ENCODE assay signal across 8 mouse cellular contexts in the genomic region with DNA sequence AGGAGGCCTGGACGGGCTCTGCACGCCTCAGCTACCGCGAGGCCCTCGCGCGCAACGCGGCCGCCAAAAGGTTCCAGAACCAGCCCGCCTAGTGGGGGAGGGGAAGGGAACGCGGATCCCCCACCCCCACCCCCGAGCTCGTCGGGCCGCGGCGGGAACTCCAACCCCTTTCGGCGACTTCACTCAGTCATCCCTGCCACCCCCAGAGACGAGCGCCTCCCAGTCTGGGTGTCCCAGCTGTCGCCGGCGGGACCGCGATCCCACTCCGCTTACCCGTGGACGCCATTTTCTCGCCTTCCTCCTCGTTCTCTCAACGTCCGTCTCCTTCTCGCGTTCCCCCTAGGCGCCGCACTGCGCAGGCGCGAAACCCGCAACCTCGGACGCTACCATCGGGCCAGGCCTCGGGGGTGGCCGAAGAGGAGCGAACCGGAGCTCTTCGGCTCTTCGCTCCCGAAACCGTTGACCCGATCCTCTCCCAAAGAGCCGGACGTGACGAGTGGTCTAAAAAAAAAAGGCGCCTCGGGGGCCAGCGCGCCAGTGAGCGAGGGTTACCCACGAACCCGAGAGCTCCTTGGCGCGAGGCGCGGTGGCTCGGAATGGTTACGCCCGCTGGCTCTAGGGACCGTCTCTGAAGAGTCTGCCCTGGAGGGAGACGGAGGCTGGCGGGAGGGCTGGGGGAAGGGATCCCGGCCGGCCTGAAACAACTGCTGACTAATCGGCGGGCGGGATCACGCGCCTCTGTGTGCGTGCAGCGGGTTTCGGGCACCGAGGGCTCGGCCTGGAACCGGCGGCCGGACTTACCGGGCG. TPM values are rescaled to one million over a fixed set of nuclear protein-coding genes. Genes with fewer than 3 reads are reported as not detected.
DNase-seq lines count a peak whose midpoint lies in the region; ATAC-seq lines count a peak whose summit lies in the region.

A gene (plus strand): TSS at position 191 of the 807 bp plus-strand sequence.
A gene (minus strand): TSS at position 531 of the 807 bp plus-strand sequence.

- H3K9me3 ChIP-seq in hindbrain, embryonic 11.5 days (ENCODE audit: control insufficient read depth, low read length): no peaks in the 10 kb centered on the region

- H3K4me2 ChIP-seq in hindbrain, embryonic 11.5 days (replicated peaks; ENCODE audit: low read depth, low read length): peak within 1 kb of the TSS; percentile 80

- peak within 1 kb of the TSS; percentile 95 for H3K27ac ChIP-seq in hindbrain, embryonic 11.5 days (ENCODE audit: low read depth, low read length)

- no peaks in the 10 kb centered on the region; the same call in none of the 2 replicates for H3K4me1 ChIP-seq in hindbrain, embryonic 11.5 days (replicated peaks; ENCODE audit: control insufficient read depth, insufficient read depth, low read length)

- peak; percentile 99 for DNase-seq in MN1 (ENCODE audit: low spot score)
- peak; percentile 97 for DNase-seq in cerebellum, adult 9-10 months
- DNase-seq in frontal cortex, adult 2 months (ENCODE audit: extremely low spot score in 1 of 2, low spot score in 1 of 2): peak; percentile 88 to 98
- DNase-seq in hindbrain, embryonic 11.5 days (ENCODE audit: low spot score): peak; percentile 98
- peak; percentile 99 to 100 for DNase-seq in layer of hippocampus, postnatal 10 days (ENCODE audit: low spot score in 2 of 2)
- DNase-seq in lung, postnatal 10 days: peak; percentile 98
- DNase-seq in ovary, postnatal 36 days (ENCODE audit: low spot score): peak; percentile 98
- peak; percentile 99 for DNase-seq in thymus, postnatal 25 days

- peak within 1 kb of the TSS; percentile 68 for H3K4me3 ChIP-seq in hindbrain, embryonic 11.5 days (ENCODE audit: low read depth, low read length)

- H3K9ac ChIP-seq in hindbrain, embryonic 11.5 days (ENCODE audit: low read depth, low read length): peak within 1 kb of the TSS; percentile 92

- under 1% methylated on average over 92 of the region's 92 CpGs for WGBS in hindbrain, embryonic 11.5 days

- no peaks in the 10 kb centered on the region for H3K27me3 ChIP-seq in hindbrain, embryonic 11.5 days (ENCODE audit: control insufficient read depth, insufficient read depth, low read length)

- ATAC-seq in hindbrain, embryonic 11.5 days (ENCODE audit: low FRiP score): peak; percentile 91

- no peaks in the 10 kb centered on the region for H3K36me3 ChIP-seq in hindbrain, embryonic 11.5 days (ENCODE audit: control insufficient read depth, insufficient read depth, low read length)

RNA-seq across cellular contexts. Expression of the first gene that starts in this region (rescaled TPM):
- polyA plus RNA-seq in frontal cortex, adult 2 months (2012; rRNA removed): 29.3 and 31.6 TPM in 2 replicates
- 17.3 and 18.2 TPM in 2 replicates for polyA plus RNA-seq in hindbrain, embryonic 11.5 days (2014; fragmentation: Nextera tagmentation; extraction: Ambion mirVana)
- total RNA-seq in layer of hippocampus, postnatal 10 days (2021): 10 to 100 TPM; 22.7 to 23.2 TPM

RNA-seq across cellular contexts. Expression of the second gene that starts in this region (rescaled TPM):
- polyA plus RNA-seq in frontal cortex, adult 2 months (2012; rRNA removed): 513 and 799 TPM in 2 replicates
- 430 and 463 TPM in 2 replicates for polyA plus RNA-seq in hindbrain, embryonic 11.5 days (2014; fragmentation: Nextera tagmentation; extraction: Ambion mirVana)
- total RNA-seq in layer of hippocampus, postnatal 10 days (2021): 100 to 1,000 TPM; 332 TPM

Comparison
In these comparisons a context has a peak if more than half of its experiments do, and no peak if none do; other contexts are left out.
1. Peak in every context shown above with its lines: DNase-seq, ATAC-seq, H3K4me3 ChIP-seq and H3K27ac ChIP-seq.